Mouse (Mus musculus) B cell, adult 2 months (primary cell): ENCODE data around the gene Orm3.
A peak's percentile ranks its signal among the peaks of the same experiment; 100 is the strongest.

ENCODE experiments used
- DNase-seq, 2 experiments: peaks; one replicate each; pipeline ENCODE4 v3.0.0; 2022

Orm3 gene

DNA sequence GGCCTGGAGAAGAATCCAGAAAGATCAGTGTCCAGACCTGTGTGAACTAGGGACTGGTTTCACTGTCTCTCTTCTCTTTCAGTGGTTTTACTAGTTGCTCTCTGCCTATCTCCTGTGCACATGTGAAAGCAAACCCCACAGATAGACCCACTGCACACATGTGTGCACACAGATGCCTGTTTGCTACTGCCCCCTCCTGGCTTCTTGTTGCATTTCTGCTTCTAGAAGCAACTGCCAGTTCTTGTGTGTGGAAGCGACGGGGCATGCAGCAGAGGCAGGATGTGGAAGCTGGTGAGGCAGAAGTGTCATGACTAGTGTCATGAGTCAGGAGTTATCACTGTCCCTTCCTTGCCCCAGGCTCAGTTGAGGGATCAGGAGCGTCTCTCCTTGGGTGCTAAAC lies 15.9 kb downstream of the Orm3 start:
- peak; percentile 75 to 78 for DNase-seq

DNA sequence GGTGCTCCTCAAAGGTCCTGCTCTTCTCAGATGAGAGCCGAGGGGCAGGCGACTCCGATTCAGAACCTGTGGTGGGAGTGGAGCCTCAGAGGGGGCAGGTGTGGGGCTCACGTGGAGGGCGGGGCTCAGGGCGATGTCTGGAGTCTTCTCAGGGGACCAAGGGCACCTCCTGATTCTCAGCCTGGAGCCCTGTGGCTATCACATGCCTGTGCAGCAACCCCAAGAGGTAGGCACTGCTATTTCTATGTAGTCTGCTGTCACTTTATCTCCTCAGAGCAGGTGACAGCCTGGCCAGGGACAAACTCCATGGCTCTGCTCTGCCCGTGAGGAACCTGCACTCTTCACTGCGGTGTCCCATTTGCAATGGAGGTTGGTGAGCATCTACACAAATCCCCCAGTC lies 17.4 kb downstream of the Orm3 start:
- no peak for DNase-seq

GRCm38 (mm10) chr4:63374331-63374730 lies 18.4 kb downstream of the Orm3 start:
- DNase-seq: no peak

DNA sequence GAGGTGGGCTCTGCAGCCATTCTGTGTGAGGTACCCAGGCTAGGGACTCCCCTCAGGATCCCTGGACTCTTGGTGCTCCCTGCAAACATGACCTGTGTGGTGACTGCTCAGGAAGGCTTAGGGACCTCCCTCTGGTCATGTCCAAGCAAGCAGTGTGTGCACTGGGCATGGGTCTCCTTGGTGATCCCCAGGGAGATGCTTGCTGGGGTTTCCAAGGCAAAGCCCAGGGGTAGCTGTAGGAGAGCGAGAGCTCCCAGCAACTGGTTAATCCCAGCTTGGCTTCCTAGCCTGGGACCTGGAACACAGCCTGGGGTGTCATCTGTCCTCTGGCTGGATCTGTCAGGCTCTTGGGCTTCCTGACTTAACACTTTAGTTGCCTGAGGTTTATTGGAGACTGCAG lies 19.4 kb downstream of the Orm3 start:
- DNase-seq: no peak

- DNase-seq: no peak
Measured at GRCm38 (mm10) chr4:63377483-63377882, 21.5 kb downstream of the Orm3 start.

GRCm38 (mm10) chr4:63382676-63383369 lies 26.9 kb downstream of the Orm3 start:
- no peak for DNase-seq

GRCm38 (mm10) chr4:63383474-63383873 lies 27.5 kb downstream of the Orm3 start:
- no peak for DNase-seq

DNA sequence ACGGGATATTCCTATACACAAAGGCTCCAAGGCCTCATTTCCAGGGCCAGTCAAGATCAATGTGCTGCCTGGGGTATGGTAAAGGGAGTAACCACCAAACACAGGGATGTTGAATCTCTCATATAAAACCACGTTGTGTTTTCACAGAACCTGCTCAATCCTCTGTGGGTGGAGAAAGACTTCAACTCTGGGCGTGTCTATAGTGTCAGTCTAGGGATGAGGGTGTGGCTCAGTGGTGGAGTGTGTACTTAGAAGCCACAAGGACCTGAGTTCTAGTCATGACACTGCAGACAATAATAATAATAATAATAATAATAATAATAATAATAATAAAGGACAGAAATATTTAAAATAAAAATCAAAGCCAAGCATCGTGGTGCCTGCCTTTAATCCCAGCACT lies 28.3 kb downstream of the Orm3 start:
- no peak for DNase-seq

DNA sequence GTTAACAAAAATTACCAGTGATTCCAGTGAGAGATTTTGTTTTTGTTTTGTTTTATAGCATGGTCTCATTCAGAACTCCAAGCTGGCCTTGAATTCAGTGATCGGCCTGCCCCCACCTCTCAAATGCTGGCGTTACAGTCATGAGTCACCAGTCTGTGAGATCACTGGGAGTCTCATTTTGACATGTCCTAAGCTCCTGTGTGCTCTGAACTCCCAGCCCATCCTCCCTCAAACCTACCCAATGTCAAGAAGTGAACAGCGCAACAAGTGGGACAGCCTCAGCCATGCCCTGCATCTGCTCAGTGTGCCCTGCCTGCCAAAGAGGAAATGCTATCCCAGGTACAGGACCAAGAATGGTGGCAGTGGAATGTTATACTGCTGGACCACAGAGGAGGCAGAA lies 29.3 kb downstream of the Orm3 start:
- peak in 1 of 2 experiments; percentile 9 for DNase-seq

- DNase-seq: peak; percentile 84 to 88
Measured at GRCm38 (mm10) chr4:63385784-63386183, 29.8 kb downstream of the Orm3 start.

DNA sequence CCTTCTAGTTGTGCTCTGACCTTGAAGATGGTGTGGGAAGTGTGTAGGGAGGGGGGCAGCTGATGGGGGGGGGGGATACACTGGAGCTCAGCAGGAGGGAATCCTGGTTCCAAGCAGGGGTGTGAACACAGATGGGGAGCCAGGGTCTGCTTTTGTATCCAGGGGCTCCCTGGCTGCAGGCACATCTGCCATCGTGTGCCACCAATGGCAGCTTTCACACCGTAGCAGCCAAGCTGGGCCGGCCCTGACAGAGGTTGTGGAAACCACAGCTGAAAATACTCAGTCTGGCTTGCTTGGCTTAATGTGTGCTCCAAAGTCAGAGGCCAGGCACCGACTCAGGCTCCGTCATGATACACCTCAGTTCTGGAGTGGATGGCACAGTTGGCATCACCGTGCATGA lies 32.1 kb downstream of the Orm3 start:
- no peak for DNase-seq

DNA sequence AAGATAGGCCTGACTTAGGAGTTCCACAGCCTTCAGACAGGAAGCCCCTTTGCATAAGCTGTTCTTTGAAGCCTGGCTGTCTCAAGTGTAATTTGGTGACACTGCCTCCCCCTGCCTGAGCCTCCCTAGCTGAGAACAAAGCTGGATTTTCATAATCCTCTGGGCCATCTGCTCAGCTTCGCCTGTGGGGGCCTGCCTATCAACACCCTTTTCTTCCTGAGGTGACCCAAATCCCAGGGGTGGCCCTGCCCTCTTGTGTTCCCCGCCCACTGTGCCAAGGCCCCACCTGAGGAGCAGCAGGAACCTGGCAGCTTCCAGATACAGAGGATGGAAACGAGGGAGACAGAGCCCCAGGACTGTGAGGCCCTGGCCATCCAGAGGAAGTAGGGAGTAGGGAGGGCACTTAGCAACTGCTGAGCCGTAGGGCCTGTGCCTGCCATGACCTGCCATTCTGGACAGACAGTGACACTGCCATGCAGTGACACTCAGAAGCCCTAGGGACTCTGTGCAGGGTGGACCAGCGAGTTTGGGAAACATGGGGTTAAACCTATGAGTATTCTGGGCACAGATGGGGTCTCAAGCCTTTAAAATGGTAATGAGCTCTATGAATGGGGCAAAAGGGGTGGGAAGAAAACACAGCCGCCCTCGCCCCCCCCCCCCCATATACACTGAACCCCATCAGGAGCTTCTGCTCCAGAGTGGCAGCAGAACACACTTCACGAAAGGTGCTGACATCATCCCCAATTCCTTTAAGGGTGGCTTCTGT lies 33.3 kb downstream of the Orm3 start:
- peak; percentile 54 to 56 for DNase-seq

DNA sequence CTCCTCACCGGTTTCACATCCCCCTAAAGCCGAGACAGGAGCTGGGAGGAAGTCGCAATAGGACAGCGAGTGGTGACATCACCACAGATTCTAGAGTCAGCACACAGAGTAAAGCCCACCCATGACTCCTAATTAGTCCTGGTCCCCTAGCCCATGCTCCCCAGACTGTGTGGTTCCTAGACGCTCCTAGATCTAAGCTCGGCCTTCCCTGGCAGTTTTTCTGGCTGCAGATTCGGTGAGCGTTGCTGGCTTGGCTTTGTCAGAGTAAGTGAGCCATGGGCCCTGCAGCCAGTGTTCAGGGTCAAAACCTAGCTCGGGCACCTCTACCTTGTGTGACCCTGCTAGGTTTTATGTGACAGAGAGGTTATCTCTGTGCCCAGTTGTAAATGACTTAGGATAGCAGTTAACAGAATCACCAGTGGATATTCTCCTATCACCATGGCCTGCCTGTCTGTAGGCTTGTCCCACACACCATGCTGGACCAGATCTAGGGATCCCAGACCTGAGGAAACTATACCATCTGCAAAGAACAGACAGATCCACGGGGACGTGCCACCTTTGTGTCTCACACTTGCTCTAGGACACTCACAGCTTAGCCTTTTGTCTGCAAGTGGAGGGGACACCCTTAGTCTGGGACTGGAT lies 34.0 kb downstream of the Orm3 start:
- DNase-seq: peak; percentile 48 to 56

- peak in 1 of 2 experiments; percentile 49 for DNase-seq
Measured at GRCm38 (mm10) chr4:63391322-63391721, 35.4 kb downstream of the Orm3 start.

- no peak for DNase-seq
Measured at GRCm38 (mm10) chr4:63397981-63398537, 42.1 kb downstream of the Orm3 start.

- DNase-seq: peak; percentile 79 to 81
Measured at GRCm38 (mm10) chr4:63398854-63399609, 43.1 kb downstream of the Orm3 start.

DNA sequence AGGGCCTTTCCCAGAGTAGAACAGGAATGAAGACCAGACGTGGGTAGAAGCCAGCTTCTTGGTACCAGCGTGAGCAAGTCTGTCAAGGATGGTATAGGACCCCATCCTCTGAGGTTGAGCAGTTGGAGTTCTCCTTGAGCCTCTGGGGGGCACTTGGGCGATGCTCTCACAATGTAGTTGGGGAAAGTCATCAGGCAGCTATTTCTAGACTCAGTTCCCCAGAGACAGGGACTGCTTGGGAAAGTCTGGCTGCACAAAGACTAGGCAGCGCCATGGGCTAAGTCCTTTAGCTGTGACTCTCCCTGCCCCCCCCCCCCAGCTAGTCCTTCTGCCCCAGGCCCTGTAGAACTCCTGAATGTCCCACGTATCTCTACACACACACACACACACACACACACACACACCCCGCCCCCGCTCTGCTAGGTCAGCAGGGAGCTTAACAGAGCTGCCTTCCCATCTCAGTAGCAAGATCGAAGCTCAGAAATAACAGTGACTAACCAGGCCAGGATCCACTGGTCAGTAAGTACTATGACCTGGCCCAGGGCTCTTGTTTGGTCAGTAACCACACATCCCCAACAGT lies 43.8 kb downstream of the Orm3 start:
- no peak for DNase-seq

- peak; percentile 57 to 59 for DNase-seq
Measured at GRCm38 (mm10) chr4:63400541-63401306, 44.8 kb downstream of the Orm3 start.

- peak in 1 of 2 experiments; percentile 28 for DNase-seq
Measured at GRCm38 (mm10) chr4:63401620-63402019, 45.7 kb downstream of the Orm3 start.

- DNase-seq: peak; percentile 26 to 28
Measured at GRCm38 (mm10) chr4:63402056-63402455, 46.1 kb downstream of the Orm3 start.

DNA sequence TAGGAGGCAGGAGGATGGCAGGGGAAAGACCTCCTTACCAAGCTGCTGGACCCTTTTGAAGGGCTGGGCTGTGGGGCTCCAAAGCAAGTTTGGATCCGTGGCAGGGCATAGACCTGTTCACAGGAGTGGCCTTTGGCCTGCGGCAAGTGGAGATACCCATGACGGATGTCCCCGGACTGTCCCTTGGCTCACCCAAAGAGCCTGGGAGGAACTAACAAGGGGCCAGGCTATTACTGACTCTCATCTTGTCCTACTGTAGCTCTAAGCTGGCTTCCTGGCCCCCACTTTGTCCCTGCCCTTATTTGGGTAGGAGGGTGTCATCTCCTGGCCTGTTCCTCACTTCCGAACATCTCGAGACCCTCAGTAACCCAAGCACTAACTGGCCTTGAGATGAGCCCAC lies 46.6 kb downstream of the Orm3 start:
- peak in 1 of 2 experiments; percentile 36 for DNase-seq
